Mouse (Mus musculus): ENCODE data around the gene Bysl. TPM values are rescaled to one million over a fixed set of nuclear protein-coding genes. Genes with fewer than 3 reads are reported as not detected.

Gene Bysl
- polyA plus RNA-seq, 1 experiment from 2014 or later, result 9.9 TPM

- H3K4me2 ChIP-seq (replicated peaks; ENCODE audit: low read depth, low read length), result peak overlapping the region; percentile 91
- DNase-seq (ENCODE audit: low spot score) (peak; percentile 98), ATAC-seq (peak; percentile 89)
- no peaks in the 10 kb centered on the region for H3K36me3 ChIP-seq (ENCODE audit: insufficient read depth, low read length)
- H3K9me3 ChIP-seq (ENCODE audit: low read length), result no peaks in the 10 kb centered on the region
- peak overlapping the region; percentile 94 for H3K27ac ChIP-seq (ENCODE audit: low read length)
- peak overlapping the region; percentile 72 for H3K9ac ChIP-seq (replicated peaks; ENCODE audit: low read depth)
- H3K4me3 ChIP-seq (ENCODE audit: low read depth, low read length), result peak overlapping the region; percentile 76
- H3K27me3 ChIP-seq (replicated peaks; ENCODE audit: insufficient read depth, low read length), result no peaks in the 10 kb centered on the region
- TF ChIP-seq EP300 (IDR thresholded peaks at IDR 0.05), result peak; percentile 11; the same call in 1 of the 2 replicates
- TF ChIP-seq CTCF (IDR thresholded peaks at IDR 0.05), result peak; percentile 29
- 2% methylated on average over 56 of the region's 63 CpGs for WGBS
- H3K4me1 ChIP-seq (ENCODE audit: insufficient read depth, low read depth, low read length), result peaks cover 26% of the 10 kb centered on the region
These were observed 18.0 kb downstream of the Bysl start for GRCm38 (mm10) chr17:47593215-47593853.

- Histone ChIP-seq H3K9ac (replicated peaks; ENCODE audit: low read depth) (no peak overlapping the region), H3K4me2 (replicated peaks; ENCODE audit: low read depth, low read length) (no peak overlapping the region), H3K4me1 (ENCODE audit: insufficient read depth, low read depth, low read length) (peaks cover 9% of the 10 kb centered on the region), H3K4me3 (ENCODE audit: low read depth, low read length) (no peak overlapping the region), H3K27ac (ENCODE audit: low read length) (no peak overlapping the region), H3K27me3 (replicated peaks; ENCODE audit: insufficient read depth, low read length) (no peaks in the 10 kb centered on the region), H3K36me3 (ENCODE audit: insufficient read depth, low read length) (no peaks in the 10 kb centered on the region), H3K9me3 (ENCODE audit: low read length) (no peaks in the 10 kb centered on the region)
- WGBS, result 57% methylated on average over 3 of the region's 3 CpGs
- DNase-seq (ENCODE audit: low spot score) (no peak), ATAC-seq (no peak)
- TF ChIP-seq EP300 (IDR thresholded peaks at IDR 0.05), result no peak
- TF ChIP-seq CTCF (IDR thresholded peaks at IDR 0.05), result no peak
These were observed 20.2 kb downstream of the Bysl start for GRCm38 (mm10) chr17:47591073-47591472.

- Histone ChIP-seq H3K27ac (ENCODE audit: low read length) (no peak overlapping the region), H3K36me3 (ENCODE audit: insufficient read depth, low read length) (no peaks in the 10 kb centered on the region), H3K9ac (replicated peaks; ENCODE audit: low read depth) (no peak overlapping the region), H3K9me3 (ENCODE audit: low read length) (no peaks in the 10 kb centered on the region), H3K27me3 (replicated peaks; ENCODE audit: insufficient read depth, low read length) (no peaks in the 10 kb centered on the region), H3K4me3 (ENCODE audit: low read depth, low read length) (no peak overlapping the region), H3K4me1 (ENCODE audit: insufficient read depth, low read depth, low read length) (no peaks in the 10 kb centered on the region), H3K4me2 (replicated peaks; ENCODE audit: low read depth, low read length) (no peak overlapping the region)
- ATAC-seq (no peak), DNase-seq (ENCODE audit: low spot score) (no peak)
- TF ChIP-seq CTCF (IDR thresholded peaks at IDR 0.05) (no peak), EP300 (IDR thresholded peaks at IDR 0.05) (no peak)
- WGBS, result 87% methylated on average over 8 of the region's 8 CpGs
These were observed 22.8 kb downstream of the Bysl start for GRCm38 (mm10) chr17:47588517-47588916.

DNA sequence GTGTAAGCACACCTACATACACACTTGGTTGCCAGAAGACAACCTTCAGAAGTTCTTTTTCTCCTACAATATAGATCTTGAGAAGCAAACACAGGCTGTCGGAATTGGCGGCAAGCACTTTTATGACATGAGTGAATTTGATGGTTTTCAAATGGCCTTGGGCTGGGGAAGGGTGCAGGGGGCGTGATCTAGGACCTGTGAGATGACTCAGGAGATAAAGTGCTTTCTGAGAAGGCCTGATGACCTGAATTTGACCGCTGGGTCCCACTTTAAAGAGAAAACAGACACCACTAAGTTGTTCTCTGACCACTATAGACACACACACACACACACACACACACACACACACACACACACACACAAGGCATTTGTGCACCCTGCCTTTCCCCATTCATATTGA is 30.3 kb downstream of the Bysl start:
- no peaks in the 10 kb centered on the region for H3K9me3 ChIP-seq (ENCODE audit: low read length)
- H3K27ac ChIP-seq (ENCODE audit: low read length), result no peak overlapping the region
- no peaks in the 10 kb centered on the region for H3K4me1 ChIP-seq (ENCODE audit: insufficient read depth, low read depth, low read length)
- DNase-seq (ENCODE audit: low spot score) (no peak), ATAC-seq (no peak)
- no peaks in the 10 kb centered on the region for H3K27me3 ChIP-seq (replicated peaks; ENCODE audit: insufficient read depth, low read length)
- 0 out of 2 replicates have a peak, but pooled peaks cover 7% of the 10 kb centered on the region for H3K36me3 ChIP-seq (ENCODE audit: insufficient read depth, low read length)
- no peak for TF ChIP-seq CTCF (IDR thresholded peaks at IDR 0.05)
- TF ChIP-seq EP300 (IDR thresholded peaks at IDR 0.05), result no peak
- H3K4me3 ChIP-seq (ENCODE audit: low read depth, low read length), result no peak overlapping the region
- WGBS, result 82% methylated on average over 4 of the region's 4 CpGs
- H3K4me2 ChIP-seq (replicated peaks; ENCODE audit: low read depth, low read length), result no peak overlapping the region
- no peak overlapping the region for H3K9ac ChIP-seq (replicated peaks; ENCODE audit: low read depth)

DNA sequence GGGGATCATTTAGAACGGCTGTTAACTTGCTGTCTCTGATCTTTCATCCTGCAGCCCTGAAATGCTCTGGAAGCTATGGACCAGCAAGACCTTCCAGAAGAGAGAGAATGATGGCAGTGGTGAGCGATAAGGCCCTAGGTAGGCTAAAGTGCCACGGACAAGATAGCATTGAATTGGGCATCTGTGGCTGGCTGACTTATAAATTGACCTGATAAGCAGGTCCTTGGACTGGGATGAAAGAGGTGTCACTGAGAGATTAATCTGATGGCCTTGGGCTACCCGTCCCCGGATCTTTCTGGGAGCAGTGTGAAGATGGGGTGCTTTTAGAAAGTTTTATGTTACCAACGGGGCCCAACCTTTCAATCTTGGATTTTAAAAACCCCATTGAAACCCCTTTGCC is 32.6 kb downstream of the Bysl start:
- WGBS, result 80% methylated on average over 6 of the region's 6 CpGs
- no peaks in the 10 kb centered on the region for H3K4me1 ChIP-seq (ENCODE audit: insufficient read depth, low read depth, low read length)
- TF ChIP-seq EP300 (IDR thresholded peaks at IDR 0.05), result no peak
- no peak for TF ChIP-seq CTCF (IDR thresholded peaks at IDR 0.05)
- H3K27ac ChIP-seq (ENCODE audit: low read length), result no peak overlapping the region
- 0 out of 2 replicates have a peak, but pooled peaks cover 7% of the 10 kb centered on the region for H3K36me3 ChIP-seq (ENCODE audit: insufficient read depth, low read length)
- no peak overlapping the region for H3K9ac ChIP-seq (replicated peaks; ENCODE audit: low read depth)
- no peak for ATAC-seq
- no peaks in the 10 kb centered on the region for H3K27me3 ChIP-seq (replicated peaks; ENCODE audit: insufficient read depth, low read length)
- H3K4me3 ChIP-seq (ENCODE audit: low read depth, low read length), result no peak overlapping the region
- no peak for DNase-seq (ENCODE audit: low spot score)
- H3K4me2 ChIP-seq (replicated peaks; ENCODE audit: low read depth, low read length), result no peak overlapping the region
- H3K9me3 ChIP-seq (ENCODE audit: low read length), result no peaks in the 10 kb centered on the region

DNA sequence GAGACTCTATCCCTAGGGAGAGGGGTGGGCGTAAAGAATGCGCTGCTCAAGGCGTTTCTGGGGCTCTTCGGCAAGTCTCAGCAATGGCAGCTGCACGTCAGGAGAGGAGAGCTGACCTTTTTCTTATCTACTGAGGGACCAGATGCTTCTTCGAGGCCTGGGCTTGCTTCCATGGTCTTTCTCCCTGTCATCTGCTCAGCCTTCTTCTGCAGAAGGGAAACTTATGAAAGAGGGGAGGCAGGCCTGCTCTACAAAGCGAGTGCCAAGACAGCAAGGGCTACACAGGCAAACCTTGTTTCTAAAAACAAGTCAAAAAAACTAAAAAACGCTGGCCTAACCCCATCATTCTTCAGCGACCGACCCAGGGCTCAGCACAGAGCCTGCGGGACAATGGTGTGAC is 36.5 kb downstream of the Bysl start:
- peak overlapping the region; percentile 39; the same call in 1 of the 2 replicates for H3K27ac ChIP-seq (ENCODE audit: low read length)
- no peak overlapping the region for H3K4me2 ChIP-seq (replicated peaks; ENCODE audit: low read depth, low read length)
- H3K36me3 ChIP-seq (ENCODE audit: insufficient read depth, low read length), result peaks cover 7% of the 10 kb centered on the region; the same call in 1 of the 2 replicates
- no peak for ATAC-seq
- no peak overlapping the region for H3K4me3 ChIP-seq (ENCODE audit: low read depth, low read length)
- no peaks in the 10 kb centered on the region for H3K9me3 ChIP-seq (ENCODE audit: low read length)
- DNase-seq (ENCODE audit: low spot score), result no peak
- H3K4me1 ChIP-seq (ENCODE audit: insufficient read depth, low read depth, low read length), result no peaks in the 10 kb centered on the region
- no peak overlapping the region for H3K9ac ChIP-seq (replicated peaks; ENCODE audit: low read depth)
- WGBS, result 47% methylated on average over 8 of the region's 11 CpGs
- no peak for TF ChIP-seq CTCF (IDR thresholded peaks at IDR 0.05)
- H3K27me3 ChIP-seq (replicated peaks; ENCODE audit: insufficient read depth, low read length), result no peaks in the 10 kb centered on the region
